Mouse (Mus musculus): ENCODE data around the gene Snph.
A peak's percentile ranks its signal among the peaks of the same experiment; 100 is the strongest.

Gene Snph

DNA sequence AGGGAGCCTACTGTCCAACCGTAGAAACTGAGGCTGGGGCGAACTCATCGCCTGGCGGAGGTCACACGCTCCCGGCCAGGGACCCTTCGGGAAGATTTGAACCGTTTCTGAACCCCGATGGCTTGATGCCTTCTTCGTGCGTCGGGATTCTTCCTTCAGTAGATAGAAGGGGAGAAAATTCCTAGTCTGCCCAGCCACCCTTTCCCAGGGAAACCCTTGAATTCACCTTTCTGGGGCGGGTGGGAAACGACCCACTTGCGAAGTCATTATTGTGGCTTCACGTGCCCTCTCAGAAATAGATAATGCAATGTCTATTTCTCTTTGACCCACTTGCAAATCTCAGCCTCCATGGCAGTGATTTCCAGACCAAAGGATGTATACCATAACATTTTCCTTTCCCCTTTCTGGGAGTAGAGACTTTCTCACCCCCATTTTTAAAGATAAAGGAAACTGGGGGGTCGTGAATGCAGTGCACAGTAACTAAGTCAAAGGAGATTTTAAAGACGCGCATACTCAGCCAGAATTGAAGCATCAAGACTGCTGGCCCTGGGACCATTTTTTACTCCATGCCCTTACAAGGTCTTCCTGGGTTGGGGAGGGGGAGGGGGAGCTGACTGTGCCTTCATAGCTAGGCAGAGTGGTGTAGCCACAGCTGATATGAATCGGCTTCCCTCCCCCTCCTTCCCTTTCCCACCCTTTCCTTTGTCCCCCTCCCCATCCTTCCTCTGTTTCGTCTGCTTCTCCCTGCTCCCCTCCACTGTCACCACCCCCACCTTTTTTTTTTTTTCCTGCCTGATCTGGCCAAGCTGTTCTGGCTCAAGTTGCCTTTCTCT is 89.1 kb downstream of the Snph start:
- peak; percentile 83 for DNase-seq (ENCODE audit: low read depth, low spot score)

DNA sequence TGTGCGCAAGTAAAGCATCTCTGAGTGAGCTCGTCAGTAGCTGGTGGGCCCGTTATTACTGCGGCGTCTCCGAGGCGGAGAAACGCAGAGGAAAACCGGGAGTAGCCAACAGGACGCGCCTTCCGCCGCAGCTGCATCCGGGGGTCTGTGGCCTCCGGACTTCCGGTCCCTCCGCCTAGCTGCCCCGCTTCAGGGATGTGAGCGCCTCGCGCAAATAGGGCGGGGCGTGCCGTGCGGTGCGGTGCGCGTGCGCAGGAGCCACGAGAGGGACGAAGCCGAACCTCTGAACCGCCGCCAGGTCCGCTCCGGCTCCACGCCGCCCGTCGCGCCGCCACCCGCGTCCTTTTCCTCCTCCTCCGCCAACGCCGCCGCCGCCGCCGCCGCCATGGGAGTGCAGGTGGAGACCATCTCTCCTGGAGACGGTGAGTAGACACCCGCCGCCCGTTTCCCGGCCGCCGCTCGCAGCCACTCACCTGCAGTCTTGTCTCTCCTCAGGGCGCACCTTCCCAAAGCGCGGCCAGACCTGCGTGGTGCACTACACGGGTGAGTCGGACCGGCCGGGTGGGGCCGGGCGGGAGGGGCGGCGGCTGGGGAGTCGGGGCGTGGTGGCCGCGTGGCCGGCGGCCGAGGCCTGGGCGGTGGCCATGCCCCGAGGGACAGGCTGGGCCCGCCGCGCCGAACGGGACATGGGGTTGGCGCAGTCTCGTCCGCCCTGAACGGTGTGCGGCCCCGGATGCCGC is 89.9 kb downstream of the Snph start, which contains the start of gene Fkbp1a:
Gene Fkbp1a, plus strand, starts transcription at position 161 of the 740 bp plus-strand sequence.
- peak; percentile 98 for DNase-seq (ENCODE audit: low read depth, low spot score)

All from brain, adult 2 months (tissue).